Mouse (Mus musculus): ENCODE results near the gene Tfcp2. TPM values are rescaled to one million over a fixed set of nuclear protein-coding genes. Genes with fewer than 3 reads are reported as not detected.

Gene Tfcp2
- total and polyA plus RNA-seq, 2 experiments from 2014 or later = 11.0 to 11.2 TPM

DNA sequence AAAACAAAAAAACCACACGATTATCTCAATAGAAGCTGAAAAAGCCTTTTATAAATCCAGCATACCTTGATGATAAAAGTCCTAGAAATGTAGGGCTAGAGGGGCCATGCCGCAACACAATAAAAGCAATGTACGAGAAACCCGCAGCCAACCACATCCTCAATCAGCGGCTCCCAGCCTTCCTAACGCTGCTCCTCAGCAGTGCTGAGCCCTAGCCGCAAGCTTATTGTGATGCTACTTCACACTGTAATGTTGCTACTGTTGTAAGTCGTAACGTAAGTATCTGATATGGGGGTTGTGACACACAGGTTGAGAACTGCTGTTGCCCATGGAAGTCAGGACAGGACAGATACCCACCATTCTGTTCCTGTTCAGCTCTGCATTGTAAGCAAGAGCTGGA is 12.4 kb downstream of the Tfcp2 start:
- no peaks in the 10 kb centered on the region for H3K9me3 ChIP-seq (replicated peaks; ENCODE audit: control insufficient read depth, low read length)
- DNase-seq (ENCODE audit: low spot score) (no peak), ATAC-seq (ENCODE audit: insufficient read depth, low read depth) (no peak)
- no peaks in the 10 kb centered on the region for H3K4me1 ChIP-seq (ENCODE audit: control insufficient read depth, insufficient read depth)
- TF ChIP-seq CTCF (IDR thresholded peaks at IDR 0.05; ENCODE audit: low read depth) = no peak
- TF ChIP-seq EP300 (IDR thresholded peaks at IDR 0.05; ENCODE audit: low read depth) = no peak
- H3K9ac ChIP-seq (replicated peaks; ENCODE audit: low read depth, low read length) = no peak overlapping the region
- H3K4me3 ChIP-seq (ENCODE audit: low read depth, low read length) = no peak overlapping the region
- no peaks in the 10 kb centered on the region for H3K27me3 ChIP-seq (ENCODE audit: control insufficient read depth, insufficient read depth, low read length)
- H3K27ac ChIP-seq (ENCODE audit: low read depth) = no peak overlapping the region
- H3K36me3 ChIP-seq (replicated peaks; ENCODE audit: control insufficient read depth, insufficient read depth, low read length) = no peaks in the 10 kb centered on the region
- 89% methylated on average over 9 of the region's 9 CpGs for WGBS
- no peak overlapping the region for H3K4me2 ChIP-seq (ENCODE audit: low read depth, low read length)

DNA sequence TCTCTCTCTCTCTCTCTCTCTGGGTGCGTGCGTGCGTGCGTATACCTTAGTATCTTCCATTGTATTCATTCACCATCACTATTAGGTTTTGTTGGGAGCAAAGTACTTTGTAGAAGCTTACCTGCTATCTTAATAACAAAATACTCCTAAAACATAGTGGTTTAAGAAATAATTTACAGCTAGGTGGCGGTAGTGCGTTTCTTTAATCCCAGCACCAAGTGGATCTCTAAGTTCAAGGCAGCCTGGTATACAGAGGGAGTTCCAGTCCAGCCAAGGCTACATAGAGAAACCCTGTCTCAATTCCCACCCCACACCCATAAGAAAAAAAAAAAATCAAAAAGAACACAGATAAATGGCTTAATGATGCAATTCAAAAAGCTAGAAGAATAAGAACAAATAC is 13.9 kb downstream of the Tfcp2 start:
- Histone ChIP-seq H3K4me2 (ENCODE audit: low read depth, low read length) (no peak overlapping the region), H3K27me3 (ENCODE audit: control insufficient read depth, insufficient read depth, low read length) (no peaks in the 10 kb centered on the region), H3K9me3 (replicated peaks; ENCODE audit: control insufficient read depth, low read length) (no peaks in the 10 kb centered on the region), H3K4me3 (ENCODE audit: low read depth, low read length) (no peak overlapping the region), H3K27ac (ENCODE audit: low read depth) (no peak overlapping the region), H3K4me1 (ENCODE audit: control insufficient read depth, insufficient read depth) (no peaks in the 10 kb centered on the region), H3K9ac (replicated peaks; ENCODE audit: low read depth, low read length) (no peak overlapping the region), H3K36me3 (replicated peaks; ENCODE audit: control insufficient read depth, insufficient read depth, low read length) (no peaks in the 10 kb centered on the region)
- DNase-seq (ENCODE audit: low spot score) = peak; percentile 65
- 0 out of 2 replicates have a peak, but pooled peaks have one; percentile 47 for ATAC-seq (ENCODE audit: insufficient read depth, low read depth)
- TF ChIP-seq CTCF (IDR thresholded peaks at IDR 0.05; ENCODE audit: low read depth) = peak; percentile 52
- TF ChIP-seq EP300 (IDR thresholded peaks at IDR 0.05; ENCODE audit: low read depth) = no peak
- 90% methylated on average over 6 of the region's 6 CpGs for WGBS

DNA sequence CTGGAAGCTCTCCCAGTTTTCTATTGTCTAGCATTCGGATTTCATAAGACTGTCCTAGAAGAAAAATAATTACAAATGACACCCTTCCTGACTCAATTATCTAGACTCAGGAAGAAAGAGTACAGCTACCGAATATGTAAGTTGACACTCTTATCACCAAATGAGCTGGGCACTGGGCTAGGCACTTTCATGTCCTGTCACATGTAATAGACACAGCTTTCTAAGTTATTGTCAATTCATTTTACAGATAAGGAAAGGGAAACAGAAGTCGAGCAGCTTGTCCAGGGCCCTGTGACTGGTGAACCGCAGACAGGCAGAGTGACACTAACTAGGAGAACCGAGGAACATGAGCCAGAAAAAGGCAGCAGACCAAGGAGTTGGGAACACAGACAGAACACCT is 23.9 kb downstream of the Tfcp2 start:
- Histone ChIP-seq H3K4me3 (ENCODE audit: low read depth, low read length) (no peak overlapping the region), H3K9ac (replicated peaks; ENCODE audit: low read depth, low read length) (no peak overlapping the region), H3K4me2 (ENCODE audit: low read depth, low read length) (no peak overlapping the region), H3K27ac (ENCODE audit: low read depth) (no peak overlapping the region; the same call in 1 of the 2 replicates), H3K4me1 (ENCODE audit: control insufficient read depth, insufficient read depth) (no peaks in the 10 kb centered on the region), H3K36me3 (replicated peaks; ENCODE audit: control insufficient read depth, insufficient read depth, low read length) (peaks cover 7% of the 10 kb centered on the region), H3K9me3 (replicated peaks; ENCODE audit: control insufficient read depth, low read length) (no peaks in the 10 kb centered on the region), H3K27me3 (ENCODE audit: control insufficient read depth, insufficient read depth, low read length) (no peaks in the 10 kb centered on the region)
- TF ChIP-seq CTCF (IDR thresholded peaks at IDR 0.05; ENCODE audit: low read depth) (no peak), EP300 (IDR thresholded peaks at IDR 0.05; ENCODE audit: low read depth) (no peak)
- DNase-seq (ENCODE audit: low spot score) (peak; percentile 11), ATAC-seq (ENCODE audit: insufficient read depth, low read depth) (no peak)
- 22% methylated on average over 5 of the region's 5 CpGs for WGBS

DNA sequence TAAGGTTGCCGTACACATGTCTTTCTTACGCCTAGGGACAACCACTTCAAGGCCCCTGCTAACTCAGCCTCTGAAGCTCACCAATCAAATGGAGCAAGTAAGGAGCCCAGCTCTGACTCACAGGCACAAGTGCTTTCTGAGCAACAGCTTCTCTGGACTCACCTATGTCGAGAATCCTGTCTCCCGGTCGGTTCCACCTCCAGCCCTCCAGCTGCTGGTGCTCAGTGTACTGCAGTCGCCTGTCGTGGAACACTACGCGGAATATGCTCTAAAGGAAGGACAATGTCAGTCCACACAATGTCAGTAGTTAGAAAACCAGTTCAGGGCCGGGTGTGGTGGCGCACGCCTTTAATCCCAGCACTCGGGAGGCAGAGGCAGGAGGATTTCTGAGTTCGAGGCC is 26.4 kb downstream of the Tfcp2 start:
- WGBS = 94% methylated on average over 14 of the region's 14 CpGs
- Histone ChIP-seq H3K9ac (replicated peaks; ENCODE audit: low read depth, low read length) (no peak overlapping the region), H3K4me1 (ENCODE audit: control insufficient read depth, insufficient read depth) (no peaks in the 10 kb centered on the region), H3K36me3 (replicated peaks; ENCODE audit: control insufficient read depth, insufficient read depth, low read length) (peaks cover 22% of the 10 kb centered on the region), H3K9me3 (replicated peaks; ENCODE audit: control insufficient read depth, low read length) (no peaks in the 10 kb centered on the region), H3K4me3 (ENCODE audit: low read depth, low read length) (no peak overlapping the region), H3K27ac (ENCODE audit: low read depth) (no peak overlapping the region), H3K4me2 (ENCODE audit: low read depth, low read length) (no peak overlapping the region), H3K27me3 (ENCODE audit: control insufficient read depth, insufficient read depth, low read length) (no peaks in the 10 kb centered on the region)
- TF ChIP-seq CTCF (IDR thresholded peaks at IDR 0.05; ENCODE audit: low read depth) (no peak), EP300 (IDR thresholded peaks at IDR 0.05; ENCODE audit: low read depth) (no peak)
- DNase-seq (ENCODE audit: low spot score) (no peak), ATAC-seq (ENCODE audit: insufficient read depth, low read depth) (no peak)

DNA sequence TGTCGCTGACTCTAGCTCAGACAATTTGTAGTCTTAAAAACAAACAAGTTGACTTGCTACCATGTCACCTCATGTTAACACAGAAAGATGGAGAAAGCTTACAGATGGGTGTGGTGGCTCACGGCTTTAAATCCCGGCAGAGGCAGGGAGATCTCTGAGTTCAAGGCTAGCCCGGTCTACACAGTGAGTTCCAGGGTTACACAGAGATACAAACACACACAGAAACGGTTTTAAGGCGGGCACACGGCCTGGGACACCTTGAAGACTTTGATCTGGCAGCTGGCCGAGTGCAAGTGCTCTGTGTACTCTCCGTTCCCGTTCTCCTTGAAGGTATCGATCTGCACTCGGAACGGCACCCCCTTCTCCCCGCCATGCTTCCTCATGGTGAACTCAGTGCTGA is 31.5 kb downstream of the Tfcp2 start:
- no peaks in the 10 kb centered on the region for H3K27me3 ChIP-seq (ENCODE audit: control insufficient read depth, insufficient read depth, low read length)
- no peaks in the 10 kb centered on the region for H3K9me3 ChIP-seq (replicated peaks; ENCODE audit: control insufficient read depth, low read length)
- H3K4me1 ChIP-seq (ENCODE audit: control insufficient read depth, insufficient read depth) = no peaks in the 10 kb centered on the region
- no peak overlapping the region for H3K4me2 ChIP-seq (ENCODE audit: low read depth, low read length)
- no peak for TF ChIP-seq CTCF (IDR thresholded peaks at IDR 0.05; ENCODE audit: low read depth)
- TF ChIP-seq EP300 (IDR thresholded peaks at IDR 0.05; ENCODE audit: low read depth) = no peak
- H3K9ac ChIP-seq (replicated peaks; ENCODE audit: low read depth, low read length) = no peak overlapping the region
- 92% methylated on average over 14 of the region's 14 CpGs for WGBS
- ATAC-seq (ENCODE audit: insufficient read depth, low read depth) (no peak), DNase-seq (ENCODE audit: low spot score) (no peak)
- no peak overlapping the region for H3K4me3 ChIP-seq (ENCODE audit: low read depth, low read length)
- no peak overlapping the region for H3K27ac ChIP-seq (ENCODE audit: low read depth)
- H3K36me3 ChIP-seq (replicated peaks; ENCODE audit: control insufficient read depth, insufficient read depth, low read length) = peaks cover 40% of the 10 kb centered on the region

DNA sequence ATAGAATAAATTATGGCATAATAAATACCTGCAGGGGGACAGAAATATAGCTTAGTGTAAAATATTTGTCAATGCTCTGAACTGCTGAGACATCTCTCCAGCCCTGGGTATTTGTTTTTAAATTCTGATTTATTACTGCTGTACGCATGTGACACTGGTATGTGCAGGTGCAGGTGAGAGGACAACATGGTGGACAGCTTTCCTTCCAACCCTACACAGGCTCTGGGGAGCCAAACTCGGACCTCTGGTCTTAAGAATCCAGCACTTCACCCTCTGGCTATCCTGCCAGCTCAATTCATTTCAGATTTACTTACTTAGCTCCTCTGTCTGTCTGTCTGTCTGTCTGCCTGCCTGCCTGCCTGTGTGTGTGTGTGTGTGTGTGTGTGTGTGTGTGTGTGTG is 36.7 kb downstream of the Tfcp2 start:
- Histone ChIP-seq H3K36me3 (replicated peaks; ENCODE audit: control insufficient read depth, insufficient read depth, low read length) (peaks cover 57% of the 10 kb centered on the region), H3K27ac (ENCODE audit: low read depth) (no peak overlapping the region), H3K4me2 (ENCODE audit: low read depth, low read length) (no peak overlapping the region), H3K4me1 (ENCODE audit: control insufficient read depth, insufficient read depth) (no peaks in the 10 kb centered on the region), H3K27me3 (ENCODE audit: control insufficient read depth, insufficient read depth, low read length) (no peaks in the 10 kb centered on the region), H3K9me3 (replicated peaks; ENCODE audit: control insufficient read depth, low read length) (no peaks in the 10 kb centered on the region), H3K9ac (replicated peaks; ENCODE audit: low read depth, low read length) (no peak overlapping the region), H3K4me3 (ENCODE audit: low read depth, low read length) (no peak overlapping the region)
- WGBS = 87% methylated on average over 2 of the region's 2 CpGs
- ATAC-seq (ENCODE audit: insufficient read depth, low read depth) (no peak), DNase-seq (ENCODE audit: low spot score) (no peak)
- TF ChIP-seq CTCF (IDR thresholded peaks at IDR 0.05; ENCODE audit: low read depth) = no peak
- TF ChIP-seq EP300 (IDR thresholded peaks at IDR 0.05; ENCODE audit: low read depth) = no peak

Measured in heart, postnatal 0 days (tissue).